Mouse (Mus musculus): Measurements from ENCODE around the gene Hist1h2bj.
A peak's percentile ranks its signal among the peaks of the same experiment; 100 is the strongest.

Hist1h2bj gene

DNA sequence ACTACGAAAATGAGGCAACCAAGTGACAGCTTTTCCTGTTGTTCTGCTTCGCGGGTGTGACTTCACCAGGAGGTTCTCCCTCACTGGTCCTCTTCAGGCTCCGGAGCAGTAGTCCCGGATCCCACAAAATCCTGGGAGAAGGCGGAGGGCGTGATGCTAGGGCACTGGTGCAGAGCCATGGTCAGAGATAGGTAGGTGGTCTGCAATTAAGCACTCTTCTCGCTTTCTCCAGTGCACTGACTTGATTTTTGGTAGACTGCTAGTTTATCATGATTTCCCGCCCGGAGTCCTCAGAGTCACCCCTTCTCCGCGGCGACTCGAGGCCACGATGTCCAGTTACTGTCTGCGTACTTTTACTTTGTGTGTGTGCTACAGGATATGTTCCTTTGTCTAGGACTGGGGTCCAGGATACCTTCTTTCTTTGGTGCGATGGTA lies 28.6 kb upstream of the Hist1h2bj start:
- no peak for DNase-seq (ENCODE audit: low spot score in 2 of 2)

DNA sequence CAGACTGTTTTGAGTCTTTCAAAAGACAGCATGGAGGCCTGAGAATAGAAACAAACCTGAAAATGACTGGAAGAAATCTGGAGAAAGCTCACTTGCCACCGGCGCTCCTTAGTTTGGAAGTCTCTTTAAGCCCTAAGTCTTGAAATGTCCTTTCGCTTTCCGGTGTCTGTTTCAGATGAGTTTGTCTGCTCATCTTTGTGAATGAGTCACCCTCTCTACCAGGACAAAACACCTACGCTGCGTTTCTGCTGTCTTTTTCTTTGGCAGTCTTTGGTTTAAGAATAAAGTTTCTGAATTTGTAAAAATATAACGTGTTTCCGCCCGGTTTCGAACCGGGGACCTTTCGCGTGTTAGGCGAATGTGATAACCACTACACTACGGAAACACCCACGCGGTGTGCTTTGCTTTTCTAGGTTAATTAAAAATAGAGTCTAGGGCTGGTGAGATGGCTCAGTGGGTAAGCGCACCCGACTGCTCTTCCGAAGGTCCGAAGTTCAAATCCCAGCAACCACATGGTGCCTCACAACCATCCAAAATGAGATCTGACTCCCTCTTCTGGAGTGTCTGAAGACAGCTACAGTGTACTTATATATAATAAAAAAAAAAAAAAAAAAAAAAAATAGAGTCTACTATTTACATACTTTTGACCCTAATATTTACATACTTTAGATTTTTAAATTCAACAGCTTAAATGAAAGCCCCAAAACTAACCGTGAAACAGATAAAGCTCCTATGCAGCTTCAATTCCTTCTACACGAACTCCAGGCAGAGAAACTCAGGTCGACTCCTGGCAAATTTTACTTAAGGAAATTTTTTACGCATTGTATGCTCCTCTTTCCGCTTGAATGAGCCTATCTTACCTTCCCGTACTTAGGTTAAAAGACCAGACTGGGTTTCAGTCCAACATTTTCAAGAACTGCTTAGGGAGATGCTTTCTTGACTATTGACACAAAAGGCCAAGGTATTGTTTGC lies 27.2 kb upstream of the Hist1h2bj start:
- peak in 1 of 2 experiments; percentile 74 for DNase-seq (ENCODE audit: low spot score in 2 of 2)

DNA sequence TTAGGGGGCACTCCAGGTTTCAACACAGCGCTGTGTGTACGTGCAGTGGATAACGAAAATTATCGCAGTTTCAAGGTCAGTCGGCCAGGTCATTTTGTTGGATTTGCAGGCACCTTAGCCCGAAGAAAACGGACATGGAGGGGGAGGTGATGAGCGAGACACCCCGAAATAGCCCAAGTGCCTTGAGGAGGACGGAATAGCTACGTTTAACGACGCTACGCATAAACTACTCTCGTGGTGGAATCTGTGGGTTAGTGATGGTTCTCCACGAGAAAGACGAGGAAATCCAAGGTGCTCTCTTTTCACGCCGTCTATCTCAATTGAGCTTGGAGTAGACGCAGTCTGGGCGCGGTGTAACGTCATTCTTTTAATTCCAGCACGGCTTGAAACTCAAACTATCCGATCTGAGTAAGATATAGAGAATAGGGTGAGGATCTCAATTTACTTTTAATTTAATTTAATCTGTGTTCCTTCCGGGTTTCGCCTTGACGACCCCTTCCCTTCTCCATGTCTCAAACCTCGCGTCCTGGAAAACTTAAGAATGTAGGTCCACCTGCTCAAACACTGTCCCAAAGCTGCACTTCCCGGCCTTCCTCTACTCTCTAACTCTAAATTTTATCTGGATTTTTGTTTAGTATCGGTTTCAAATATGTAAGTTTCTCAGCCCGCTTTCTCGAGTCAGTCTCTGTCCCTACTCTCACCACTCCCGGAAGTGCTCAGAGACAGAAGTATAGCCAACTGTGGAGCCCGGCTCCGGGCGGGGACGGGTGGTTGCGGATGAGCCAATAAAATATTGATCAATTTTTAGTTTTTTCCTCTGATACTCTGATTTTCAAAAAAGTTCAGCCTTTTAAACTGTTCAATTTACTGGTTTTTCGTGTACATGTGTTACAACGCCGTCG lies 22.8 kb upstream of the Hist1h2bj start:
- no peak for DNase-seq (ENCODE audit: low spot score in 2 of 2)

DNA sequence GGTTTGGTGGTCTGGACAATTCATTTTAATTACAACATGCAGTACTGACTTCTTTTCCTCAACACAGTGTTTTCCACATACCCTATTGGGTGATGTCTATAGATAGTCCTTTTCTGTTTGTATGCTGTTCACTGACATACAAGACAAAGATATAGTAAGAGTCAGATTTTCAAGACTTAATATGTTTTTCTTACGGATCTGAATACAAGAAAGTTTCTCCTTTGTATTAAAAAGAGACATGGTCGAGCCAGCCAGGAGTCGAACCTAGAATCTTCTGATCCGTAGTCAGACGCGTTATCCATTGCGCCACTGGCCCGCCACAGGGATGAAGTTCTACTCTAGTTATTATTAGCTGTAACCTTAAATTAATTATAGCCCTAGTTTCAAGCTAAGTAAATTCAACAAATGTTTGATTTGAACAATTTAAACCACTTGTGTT lies 22.1 kb upstream of the Hist1h2bj start:
- DNase-seq (ENCODE audit: low spot score in 2 of 2): peak in 1 of 2 experiments; percentile 59

DNA sequence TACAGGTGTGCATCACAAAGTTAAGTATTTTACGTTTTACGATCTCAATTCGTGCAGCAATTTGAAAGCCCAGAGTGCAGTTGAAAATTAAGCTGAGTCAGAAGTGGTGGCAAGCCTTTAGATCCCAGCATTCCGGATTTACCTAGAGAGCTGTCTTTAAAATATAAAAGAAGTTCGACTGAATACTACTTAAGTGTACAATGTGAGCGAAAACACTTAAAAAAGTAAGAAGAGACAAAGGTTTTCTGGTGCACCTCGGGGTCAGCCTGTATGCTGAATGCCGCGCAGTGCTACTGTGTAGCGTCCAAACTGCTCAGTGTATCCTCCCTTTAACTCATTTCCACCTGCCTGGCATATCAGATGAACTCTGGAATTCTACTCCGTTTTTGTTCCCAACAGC lies 21.4 kb upstream of the Hist1h2bj start:
- no peak for DNase-seq (ENCODE audit: low spot score in 2 of 2)

DNA sequence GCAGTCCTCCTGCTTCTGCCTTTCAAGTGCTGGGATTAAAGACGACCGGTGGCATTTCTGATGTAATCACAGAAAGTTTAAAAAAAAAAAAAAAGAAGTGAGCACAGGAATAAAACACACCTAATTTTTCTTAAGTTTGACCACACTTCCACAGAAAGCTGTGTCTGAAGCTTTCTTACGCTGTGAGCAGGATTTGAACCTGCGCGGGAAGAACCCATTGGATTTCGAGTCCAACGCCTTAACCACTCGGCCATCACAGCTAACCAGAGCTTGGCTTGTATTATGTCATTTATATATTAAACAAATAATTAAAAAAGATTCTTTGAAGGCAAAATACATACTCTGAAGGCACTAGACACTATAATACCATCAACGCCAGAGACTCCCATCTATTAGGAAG lies 20.8 kb upstream of the Hist1h2bj start:
- peak in 1 of 2 experiments; percentile 67 for DNase-seq (ENCODE audit: low spot score in 2 of 2)

DNA sequence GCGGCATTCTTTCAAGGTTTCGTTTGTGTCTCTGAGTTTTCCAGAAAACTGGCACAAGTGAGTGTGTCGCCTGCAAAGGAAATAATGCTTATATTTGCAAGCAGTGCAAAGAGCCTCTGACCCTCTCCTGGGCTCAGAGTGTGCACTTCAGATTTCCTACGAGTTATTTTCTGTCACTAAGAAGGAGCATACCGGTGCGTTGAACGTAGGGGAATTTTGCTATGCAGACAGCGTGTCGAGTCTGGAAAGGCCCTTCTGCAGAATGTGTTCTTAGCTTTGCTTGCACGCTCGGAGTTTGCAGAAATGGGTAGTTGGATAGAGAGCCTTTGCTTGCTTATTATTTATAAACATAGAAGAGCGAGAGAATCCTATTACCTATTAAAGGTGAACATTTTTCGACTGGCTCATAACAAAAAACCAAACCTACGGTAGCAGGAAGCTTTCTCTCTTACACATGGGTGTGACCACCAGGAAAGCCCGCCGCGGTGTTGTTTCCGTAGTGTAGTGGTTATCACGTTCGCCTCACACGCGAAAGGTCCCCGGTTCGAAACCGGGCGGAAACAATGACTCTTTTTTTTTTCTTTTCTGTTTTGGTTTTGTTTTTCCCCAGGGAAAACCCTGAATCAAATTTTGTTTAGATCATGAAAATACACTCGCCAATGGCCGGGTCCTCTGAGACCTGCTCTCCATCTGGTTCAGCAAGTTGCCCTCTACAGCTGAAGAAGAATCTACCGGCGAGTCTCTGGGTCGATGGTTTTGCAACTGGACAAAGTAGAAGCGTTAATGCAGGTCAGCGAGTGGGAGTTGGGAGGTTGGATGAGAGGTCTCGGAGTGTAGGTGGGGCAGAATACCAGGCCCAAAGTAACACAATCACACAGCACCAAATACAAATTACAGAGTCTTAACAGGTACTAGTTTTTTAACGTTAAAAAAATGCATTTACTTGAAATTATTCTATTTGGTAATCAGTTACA lies 16.7 kb upstream of the Hist1h2bj start:
- peak in 1 of 2 experiments; percentile 89 for DNase-seq (ENCODE audit: low spot score in 2 of 2)

DNA sequence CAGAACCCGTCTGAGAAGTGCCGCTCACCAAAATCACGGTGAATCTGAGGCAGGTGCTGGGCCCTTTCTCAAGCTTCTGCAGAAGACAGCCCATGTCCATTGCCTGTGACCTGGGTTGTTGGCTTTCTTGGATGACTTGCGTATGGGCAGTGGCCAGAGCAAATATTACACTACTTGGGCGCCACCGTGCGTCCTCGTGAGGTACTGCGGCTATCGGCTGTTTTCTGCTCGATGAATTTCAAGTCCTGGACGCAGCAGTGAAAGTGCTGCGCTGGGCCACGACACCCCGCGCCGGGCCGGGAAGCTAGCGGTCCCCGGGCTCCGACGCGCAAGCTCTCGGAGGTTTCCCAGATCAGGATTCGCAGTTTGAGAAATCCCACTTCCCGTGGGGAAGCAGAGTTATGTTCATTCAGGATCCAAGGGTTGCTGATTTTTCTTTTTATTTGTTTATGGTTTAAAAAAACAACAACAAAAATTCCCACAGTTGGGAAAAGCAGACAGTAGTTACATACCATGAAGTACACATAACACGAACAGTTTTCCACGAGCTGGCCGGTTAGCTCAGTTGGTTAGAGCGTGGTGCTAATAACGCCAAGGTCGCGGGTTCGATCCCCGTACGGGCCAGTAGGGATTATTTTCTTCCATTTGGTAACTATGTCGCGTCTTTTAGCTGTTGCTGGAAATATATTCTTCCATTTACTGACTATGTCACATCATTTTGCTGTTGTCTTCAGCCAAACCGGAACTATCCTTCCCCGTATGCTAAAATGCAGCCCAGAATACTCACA lies 14.1 kb upstream of the Hist1h2bj start:
- DNase-seq (ENCODE audit: low spot score in 2 of 2): peak; percentile 70 to 97

DNA sequence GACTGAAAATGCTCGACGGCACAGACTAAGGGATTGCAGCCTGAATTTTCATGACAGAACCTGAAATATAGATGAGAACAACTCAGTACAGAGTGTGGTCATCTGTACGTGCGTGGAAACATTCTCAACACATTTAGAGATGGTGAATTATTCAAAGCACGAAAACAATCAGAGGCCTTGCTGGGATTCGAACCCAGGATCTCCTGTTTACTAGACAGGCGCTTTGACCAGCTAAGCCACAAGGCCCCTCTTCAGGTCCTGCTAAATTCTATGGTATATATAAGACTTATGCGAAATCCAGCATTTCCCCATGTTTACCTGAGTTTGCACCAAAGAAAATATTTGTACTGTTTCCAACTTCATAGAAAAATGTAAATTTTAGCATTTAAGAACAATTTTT lies 13.1 kb upstream of the Hist1h2bj start:
- no peak for DNase-seq (ENCODE audit: low spot score in 2 of 2)

DNA sequence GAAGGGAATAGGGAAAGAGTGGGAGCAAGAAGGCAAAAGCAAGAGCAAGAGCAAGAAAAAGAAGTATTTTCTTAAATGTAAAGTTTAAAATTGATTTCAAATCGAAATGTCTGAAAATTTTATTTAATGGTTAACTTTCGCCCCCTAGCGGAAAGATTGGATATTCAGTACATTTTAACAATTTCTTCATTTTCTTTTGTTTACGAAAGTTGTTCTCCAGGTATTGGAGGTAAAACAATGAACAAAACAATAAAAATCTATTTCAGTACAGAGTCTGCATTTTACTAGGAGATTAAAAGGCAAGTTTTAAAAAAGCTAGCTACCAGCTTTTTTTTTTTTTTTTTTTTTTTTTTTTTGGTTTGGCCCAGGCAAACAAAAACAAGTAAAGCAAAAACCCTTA lies 12.5 kb upstream of the Hist1h2bj start:
- DNase-seq (ENCODE audit: low spot score in 2 of 2): no peak

DNA sequence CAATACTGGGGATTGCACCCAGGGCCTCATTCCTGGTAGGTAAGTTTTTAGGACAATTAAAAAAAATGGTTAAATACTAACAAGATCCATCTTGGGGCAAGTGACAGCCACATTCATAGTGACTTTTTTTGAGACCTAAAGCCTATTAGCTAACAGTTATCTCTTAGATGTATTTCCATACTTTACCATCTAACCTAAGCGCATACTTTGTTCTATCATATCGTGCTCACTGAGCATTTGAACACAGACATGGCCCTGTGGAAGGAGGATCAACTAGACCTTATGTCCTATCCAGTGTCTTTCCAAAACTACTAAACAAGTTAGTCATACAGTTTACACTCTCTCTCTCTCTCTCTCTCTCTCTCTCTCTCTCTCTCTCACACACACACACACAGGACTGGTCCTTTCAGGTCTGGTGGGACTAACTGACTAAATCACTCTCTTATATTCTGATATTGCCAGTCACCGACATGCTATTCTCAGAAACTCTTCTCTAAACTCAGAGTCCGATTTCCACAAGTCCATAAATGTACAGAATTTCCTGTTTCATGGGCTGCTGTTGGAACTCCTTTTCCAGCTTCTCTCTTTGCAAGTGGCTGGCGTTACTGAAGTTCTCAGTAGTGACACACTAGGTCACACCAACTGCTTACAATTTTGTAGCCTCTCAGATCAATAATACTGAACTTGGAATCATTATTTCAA lies 9.1 kb upstream of the Hist1h2bj start:
- no peak for DNase-seq (ENCODE audit: low spot score in 2 of 2)

DNA sequence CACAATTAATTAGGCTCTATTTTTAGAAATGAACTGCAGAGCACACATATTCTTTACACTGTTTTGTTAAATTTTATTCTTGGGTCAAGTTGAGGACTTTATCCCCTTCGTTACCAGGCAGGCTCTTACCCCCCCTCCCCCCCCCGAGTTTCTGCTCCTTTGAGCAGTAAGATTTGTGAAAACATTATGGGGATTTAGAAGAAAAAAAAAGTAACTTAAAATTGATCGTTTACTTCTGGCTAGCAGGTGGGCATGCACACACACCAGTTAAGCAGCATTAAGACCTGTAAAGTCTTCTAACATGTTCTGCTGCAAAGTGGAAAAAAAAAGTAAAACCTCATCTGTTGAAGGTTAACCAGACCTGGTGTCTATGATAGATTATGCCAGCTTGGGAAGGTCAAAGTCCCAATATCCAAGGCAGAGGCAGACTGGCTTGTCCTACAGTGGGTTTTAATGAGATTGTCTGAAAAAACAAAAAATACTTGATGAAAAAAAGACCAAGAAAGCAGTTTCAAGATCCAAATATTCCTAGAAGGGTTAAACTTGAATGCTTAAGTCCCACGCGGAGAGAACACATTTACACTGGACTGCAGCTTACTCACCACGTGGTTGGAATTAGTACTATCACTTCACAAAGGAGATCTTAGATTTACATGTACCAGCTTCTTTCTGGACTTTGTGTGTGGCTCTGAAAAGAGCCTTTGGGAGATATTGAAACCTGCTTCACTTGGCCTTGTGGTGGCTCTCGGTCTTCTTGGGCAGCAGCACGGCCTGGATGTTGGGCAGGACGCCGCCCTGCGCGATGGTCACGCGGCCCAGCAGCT lies 8.4 kb upstream of the Hist1h2bj start:
- DNase-seq (ENCODE audit: low spot score in 2 of 2): no peak

DNA sequence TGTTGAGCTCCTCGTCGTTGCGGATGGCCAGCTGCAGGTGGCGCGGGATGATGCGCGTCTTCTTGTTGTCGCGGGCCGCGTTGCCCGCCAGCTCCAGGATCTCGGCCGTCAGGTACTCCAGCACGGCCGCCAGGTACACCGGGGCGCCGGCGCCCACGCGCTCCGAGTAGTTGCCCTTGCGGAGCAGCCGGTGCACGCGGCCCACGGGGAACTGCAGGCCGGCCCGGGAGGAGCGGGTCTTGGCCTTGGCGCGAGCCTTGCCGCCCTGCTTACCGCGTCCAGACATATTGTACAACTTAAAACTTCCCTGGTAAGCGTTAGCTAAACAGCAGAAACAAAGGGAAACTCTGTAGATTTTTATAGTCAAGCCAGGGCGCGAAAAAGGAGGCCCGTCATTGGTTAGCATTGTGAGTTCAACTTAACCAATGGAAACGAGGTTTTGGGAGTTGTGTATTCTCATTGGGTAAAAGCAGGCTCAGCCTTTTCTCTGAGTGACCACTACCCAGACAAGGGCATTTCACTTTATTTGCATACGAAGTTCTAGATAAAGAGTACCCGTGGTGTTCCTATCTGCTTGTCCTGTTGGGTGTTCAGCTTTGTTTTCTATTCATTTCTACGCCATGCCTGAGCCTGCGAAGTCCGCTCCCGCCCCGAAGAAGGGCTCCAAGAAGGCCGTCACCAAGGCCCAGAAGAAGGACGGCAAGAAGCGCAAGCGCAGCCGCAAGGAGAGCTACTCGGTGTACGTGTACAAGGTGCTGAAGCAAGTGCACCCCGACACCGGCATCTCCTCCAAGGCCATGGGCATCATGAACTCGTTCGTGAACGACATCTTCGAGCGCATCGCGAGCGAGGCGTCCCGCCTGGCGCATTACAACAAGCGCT lies 7.5 kb upstream of the Hist1h2bj start, which contains the start of the genes Hist1h2ah and Hist1h2bk:
TSS of gene Hist1h2ah (minus strand) at position 302 of the 882 bp plus-strand sequence.
TSS of gene Hist1h2bk (plus strand) at position 604 of the 882 bp plus-strand sequence.
- peak; percentile 89 to 90 for DNase-seq (ENCODE audit: low spot score in 2 of 2)

DNA sequence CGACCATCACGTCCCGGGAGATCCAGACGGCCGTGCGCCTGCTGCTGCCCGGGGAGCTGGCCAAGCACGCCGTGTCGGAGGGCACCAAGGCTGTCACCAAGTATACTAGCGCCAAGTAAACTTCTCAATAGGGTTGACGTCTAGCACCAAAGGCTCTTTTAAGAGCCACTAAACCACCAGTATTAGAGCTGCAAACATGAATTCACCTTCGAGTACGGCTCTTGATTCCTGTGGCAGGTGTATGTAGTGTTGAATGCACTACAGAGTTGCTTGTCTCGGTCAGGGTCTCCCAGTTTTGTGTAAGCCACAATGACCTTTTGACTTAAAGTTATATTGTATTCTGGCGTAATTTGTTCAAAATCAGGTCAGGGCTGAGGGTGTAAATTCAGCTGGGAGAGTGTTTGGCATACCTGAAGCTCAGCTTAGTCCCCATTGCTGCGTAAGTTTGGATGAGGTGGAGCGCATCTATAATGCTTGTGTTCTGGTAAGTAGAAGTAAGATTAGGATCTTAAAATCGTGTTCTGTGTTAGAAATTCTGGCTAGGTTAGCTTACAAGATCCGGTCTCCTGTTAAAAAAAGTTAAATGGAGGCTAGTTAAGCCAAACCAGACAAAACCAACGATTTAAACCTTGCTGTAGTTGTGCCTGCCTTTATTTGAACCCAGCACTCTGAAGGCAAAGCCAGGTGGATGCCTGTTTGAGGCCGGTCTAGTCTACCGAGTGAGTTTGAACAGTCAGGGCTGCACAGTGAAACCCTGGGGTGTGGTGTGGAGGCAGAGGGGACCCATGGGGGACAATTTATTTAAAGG lies 6.7 kb upstream of the Hist1h2bj start:
- no peak for DNase-seq (ENCODE audit: low spot score in 2 of 2)

DNA sequence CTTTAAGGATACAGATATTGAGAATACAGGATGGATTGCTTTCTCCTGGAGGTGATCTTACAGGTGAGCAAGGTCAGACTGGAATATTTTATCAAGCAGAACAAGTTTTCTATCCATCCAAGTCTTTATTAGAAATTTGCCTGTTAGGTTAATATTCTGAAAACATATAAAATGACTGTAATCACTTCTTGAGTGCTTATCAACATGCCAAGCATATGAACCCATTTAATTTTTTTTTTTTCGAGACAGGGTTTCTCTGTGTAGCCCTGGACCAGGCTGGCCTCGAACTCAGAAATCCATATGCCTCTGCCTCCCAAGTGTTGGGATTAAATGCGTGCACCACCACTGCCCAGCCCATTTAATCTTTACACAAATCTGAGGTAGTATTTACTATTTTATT lies 6.0 kb upstream of the Hist1h2bj start:
- no peak for DNase-seq (ENCODE audit: low spot score in 2 of 2)

DNA sequence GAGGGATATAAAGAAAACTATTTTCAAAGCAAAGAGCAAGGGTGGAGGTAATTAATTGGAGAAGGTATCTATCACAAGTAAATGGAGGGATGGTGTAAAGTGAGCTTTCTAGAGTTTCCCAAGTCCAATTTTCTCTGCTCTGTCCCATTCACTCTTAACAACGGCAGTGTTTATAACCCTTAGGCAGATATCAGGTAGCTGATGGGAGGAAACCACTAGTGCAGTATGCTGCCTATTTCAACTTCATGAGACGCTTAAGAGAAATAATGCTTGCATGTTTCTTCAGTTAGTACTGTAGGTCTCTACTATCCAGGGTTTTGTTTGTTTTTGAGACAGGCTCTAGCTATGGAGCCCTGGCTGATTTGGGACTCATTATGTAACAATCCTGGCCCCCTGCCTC lies 5.6 kb upstream of the Hist1h2bj start:
- DNase-seq (ENCODE audit: low spot score in 2 of 2): no peak

DNA sequence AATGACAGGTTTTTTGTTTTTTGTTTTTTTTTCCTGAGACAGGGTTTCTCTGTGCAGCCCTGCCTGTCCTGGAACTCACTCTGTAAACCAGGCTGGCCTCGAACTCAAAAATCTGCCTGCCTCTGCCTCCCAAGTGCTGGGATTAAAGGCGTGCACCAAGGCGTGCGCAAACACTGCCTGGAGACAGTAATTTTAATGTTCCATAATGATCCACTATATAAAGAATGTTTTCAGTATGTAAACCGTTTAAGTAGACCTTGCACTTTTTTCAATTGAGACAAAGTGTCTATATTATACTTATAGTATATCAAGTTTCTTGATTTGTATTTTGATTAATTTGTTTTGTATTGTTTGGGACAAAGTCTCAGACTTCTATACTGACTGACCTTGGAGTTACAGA lies 3.6 kb upstream of the Hist1h2bj start:
- no peak for DNase-seq (ENCODE audit: low spot score in 2 of 2)

Measured in left cerebral cortex, adult 9 months (tissue).